Mouse (Mus musculus): ENCODE measurements around the gene Clmn. TPM values are rescaled to one million over a fixed set of nuclear protein-coding genes. Genes with fewer than 3 reads are reported as not detected.

Gene Clmn
- total RNA-seq, 1 experiment from 2014 or later: 14.3 TPM

- DNase-seq: no peak
These were observed 51.1 kb downstream of the Clmn start for GRCm38 (mm10) chr12:104813762-104814161.

DNA sequence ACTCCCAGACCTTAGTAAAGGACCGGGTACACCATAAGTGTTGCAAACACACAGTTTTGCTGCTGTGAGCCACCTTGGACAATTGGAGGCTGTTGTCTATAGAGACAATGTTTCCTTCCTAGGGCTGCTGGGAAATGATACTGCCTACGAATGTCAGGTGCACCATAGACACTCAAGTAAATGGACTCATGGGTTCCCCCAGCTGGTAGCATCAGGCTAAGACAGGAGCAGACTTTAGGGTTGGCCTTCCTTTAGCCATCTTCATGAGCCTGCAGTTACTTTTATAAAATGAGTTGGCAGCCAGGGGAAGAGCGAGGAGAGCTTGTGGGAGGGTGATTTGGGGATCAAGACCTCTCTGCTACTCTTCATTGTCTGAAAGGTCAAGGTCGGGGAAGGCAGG lies 52.2 kb downstream of the Clmn start:
- peak; percentile 43 for DNase-seq

- DNase-seq: no peak
These were observed 53.9 kb downstream of the Clmn start for GRCm38 (mm10) chr12:104810923-104811443.

GRCm38 (mm10) chr12:104808421-104809067 lies 56.3 kb downstream of the Clmn start:
- DNase-seq: peak; percentile 58

GRCm38 (mm10) chr12:104806680-104807375 lies 58.0 kb downstream of the Clmn start:
- no peak for DNase-seq

DNA sequence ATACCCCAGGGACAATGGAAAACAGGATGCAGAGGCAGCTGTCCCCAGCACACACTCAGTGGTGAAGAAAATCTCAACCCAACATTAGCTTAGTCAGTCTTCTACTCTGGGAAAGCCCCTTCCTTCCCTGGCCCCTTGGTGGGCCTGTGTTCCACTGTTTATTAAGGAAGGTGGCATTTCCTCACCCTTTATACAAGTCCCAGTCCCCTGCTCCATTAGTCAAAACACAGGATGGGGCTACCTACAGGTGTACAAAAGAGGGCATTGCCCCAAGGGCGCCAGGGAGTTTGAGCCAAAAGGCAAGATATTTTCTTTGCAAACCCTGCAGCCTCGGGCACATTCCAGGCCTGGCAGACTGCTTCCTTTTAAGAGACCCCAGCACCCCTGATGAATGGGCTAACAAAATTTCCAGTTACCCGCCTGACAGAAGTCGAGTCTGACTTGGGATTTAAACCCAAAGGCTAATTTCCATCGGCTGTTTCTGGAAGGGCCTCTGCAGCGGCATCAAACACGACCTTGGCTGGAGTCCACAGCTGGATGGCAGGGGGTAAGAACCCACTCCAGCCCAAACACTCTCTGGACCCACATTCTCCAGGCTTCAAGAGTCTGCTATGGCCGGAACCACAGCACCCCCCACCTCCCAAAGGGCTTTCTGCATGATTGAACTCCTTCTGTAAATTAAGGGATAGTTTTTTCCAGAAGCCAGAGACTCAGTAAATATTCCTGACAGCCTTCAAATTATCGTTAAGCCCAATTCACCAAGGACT lies 63.2 kb downstream of the Clmn start:
- peak; percentile 40 for DNase-seq

DNA sequence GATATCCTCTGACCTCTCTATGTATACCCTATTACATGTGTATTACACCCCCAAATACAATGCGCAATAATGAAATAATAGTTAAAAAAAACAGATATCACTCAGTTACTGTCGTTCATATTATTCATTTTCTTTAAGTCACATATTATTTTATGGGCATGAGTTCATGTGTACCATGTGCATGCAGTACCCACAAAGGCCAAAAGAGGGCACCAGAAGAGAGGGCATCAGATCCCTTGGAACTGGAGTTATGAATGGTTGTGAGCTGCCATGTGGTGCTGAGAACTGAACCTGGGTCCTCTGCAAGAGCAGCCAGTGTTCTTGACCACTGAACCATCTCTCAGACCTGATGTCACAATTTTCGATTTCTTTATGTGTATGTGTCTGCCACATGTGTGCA lies 65.5 kb downstream of the Clmn start:
- no peak for DNase-seq

GRCm38 (mm10) chr12:104797905-104798304 lies 67.0 kb downstream of the Clmn start:
- no peak for DNase-seq

DNA sequence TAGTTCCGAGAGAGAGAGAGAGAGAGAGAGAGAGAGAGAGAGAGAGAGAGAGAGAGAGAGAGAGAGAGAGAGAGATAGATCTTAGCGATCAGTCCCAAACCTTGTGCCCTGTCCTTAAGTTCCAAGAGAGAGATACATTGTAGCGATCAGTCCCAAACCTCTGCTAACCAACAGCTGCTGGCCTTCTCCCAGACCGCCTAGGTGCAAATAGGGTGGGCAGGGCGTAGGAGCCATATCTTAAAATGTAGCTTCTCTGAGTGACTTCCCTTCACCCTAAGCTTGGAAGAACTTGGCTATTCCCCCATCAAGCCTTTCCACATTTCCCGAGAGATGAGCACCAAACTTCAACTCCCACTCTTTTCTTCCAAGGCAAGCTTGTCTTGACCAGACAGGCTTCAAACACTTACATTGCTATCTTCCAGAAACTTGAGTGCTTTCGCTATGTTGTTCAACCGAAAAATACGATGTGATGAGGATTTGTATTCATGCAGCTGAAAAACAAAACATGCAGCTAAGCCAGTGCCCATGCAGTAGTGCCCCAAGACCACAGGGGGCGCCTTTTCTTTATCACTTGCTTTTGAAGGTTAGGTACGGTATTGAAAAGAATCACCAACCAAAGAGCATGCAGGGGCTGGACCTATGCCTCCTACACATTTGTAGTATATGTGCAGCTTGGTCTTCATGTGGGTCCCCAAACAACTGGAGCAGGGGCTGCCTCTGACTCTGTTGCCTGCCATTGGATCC lies 68.1 kb downstream of the Clmn start:
- DNase-seq: no peak

DNA sequence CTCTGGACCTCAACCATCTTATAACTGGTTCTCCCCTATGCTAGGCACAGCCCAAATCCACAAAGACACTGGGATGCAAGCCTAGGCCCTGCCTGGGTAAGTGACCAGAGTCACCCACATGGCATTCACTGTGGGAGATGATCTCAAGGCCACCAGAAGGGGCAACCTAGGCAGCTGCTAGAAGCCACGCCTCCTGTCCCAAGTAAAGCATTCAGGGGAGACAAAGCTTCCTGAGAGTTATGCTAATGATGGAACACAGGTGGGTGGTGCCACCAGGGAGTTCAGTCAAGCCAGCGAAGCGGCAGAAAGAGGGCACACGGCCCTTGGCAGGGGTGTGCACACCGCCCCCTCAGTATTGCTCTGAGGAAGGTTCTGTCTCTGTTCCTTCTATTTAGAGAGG lies 69.9 kb downstream of the Clmn start:
- DNase-seq: peak; percentile 28

GRCm38 (mm10) chr12:104793486-104793885 lies 71.4 kb downstream of the Clmn start:
- DNase-seq: no peak

DNA sequence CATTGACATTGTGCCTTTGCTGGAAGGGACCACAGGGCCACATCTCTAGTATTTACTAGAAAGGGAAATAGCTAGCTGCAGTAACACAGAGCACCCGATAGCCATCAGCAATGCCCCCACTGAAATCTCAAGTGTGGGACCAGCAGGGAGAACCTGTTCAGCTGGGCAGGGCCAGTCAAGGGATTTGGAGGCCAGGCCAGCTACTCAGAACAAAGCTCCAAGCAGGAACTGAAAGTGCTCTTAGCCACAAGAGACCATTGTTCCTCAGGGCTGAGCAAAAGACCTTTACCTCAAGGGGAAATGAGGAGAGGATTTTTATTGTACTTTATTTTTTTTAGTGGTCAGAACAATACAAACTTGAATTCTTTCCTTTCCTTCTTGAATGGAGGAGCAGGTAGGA lies 87.3 kb downstream of the Clmn start:
- DNase-seq: no peak

- DNase-seq: peak; percentile 60
These were observed 92.9 kb downstream of the Clmn start for GRCm38 (mm10) chr12:104771941-104772340.

GRCm38 (mm10) chr12:104769201-104769785 lies 95.6 kb downstream of the Clmn start:
- DNase-seq: no peak

GRCm38 (mm10) chr12:104767183-104767582 lies 97.7 kb downstream of the Clmn start:
- peak; percentile 13 for DNase-seq

DNA sequence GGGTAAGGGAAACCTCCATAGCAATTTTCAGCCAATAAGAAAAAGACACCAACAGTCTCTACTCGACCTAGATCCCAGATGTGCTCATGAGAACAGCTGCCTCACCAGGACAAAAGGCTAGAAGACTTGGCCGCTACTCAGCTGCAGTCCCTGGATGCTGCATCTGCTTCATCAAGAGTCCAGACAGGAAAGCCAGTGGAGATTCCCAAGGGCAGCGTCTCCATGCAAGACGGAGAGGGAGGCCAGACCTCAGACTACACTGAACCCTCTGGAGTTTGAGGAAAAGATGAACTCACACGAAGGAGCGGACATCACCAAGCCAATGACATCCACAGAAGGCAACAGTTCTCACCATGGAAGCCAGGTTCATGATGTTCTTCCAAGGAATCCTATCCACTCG lies 99.1 kb downstream of the Clmn start:
- no peak for DNase-seq

- no peak for DNase-seq
These were observed 99.8 kb downstream of the Clmn start for GRCm38 (mm10) chr12:104765116-104765515.

DNA sequence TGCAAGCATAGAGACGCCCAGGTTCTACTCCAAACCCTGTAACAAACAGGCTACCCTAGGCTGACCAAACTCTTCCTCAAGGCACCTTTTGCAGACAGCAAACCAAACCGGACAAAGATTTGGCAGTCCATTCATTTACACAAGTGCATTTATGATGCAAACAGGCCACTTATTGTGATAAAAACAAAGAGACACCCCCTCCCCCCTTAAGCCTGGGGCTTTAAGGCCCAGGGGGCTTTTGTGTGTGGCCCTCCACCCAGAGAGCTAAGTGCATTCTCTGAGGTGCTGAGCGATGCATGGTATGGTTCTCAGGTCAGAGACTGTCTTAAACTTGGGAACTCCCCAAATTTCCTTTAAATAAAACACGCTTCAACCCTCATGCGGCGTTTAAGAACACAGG lies 101.0 kb downstream of the Clmn start:
- no peak for DNase-seq

GRCm38 (mm10) chr12:104761411-104761810 lies 103.5 kb downstream of the Clmn start:
- no peak for DNase-seq

GRCm38 (mm10) chr12:104758066-104758465 lies 106.8 kb downstream of the Clmn start:
- no peak for DNase-seq

DNA sequence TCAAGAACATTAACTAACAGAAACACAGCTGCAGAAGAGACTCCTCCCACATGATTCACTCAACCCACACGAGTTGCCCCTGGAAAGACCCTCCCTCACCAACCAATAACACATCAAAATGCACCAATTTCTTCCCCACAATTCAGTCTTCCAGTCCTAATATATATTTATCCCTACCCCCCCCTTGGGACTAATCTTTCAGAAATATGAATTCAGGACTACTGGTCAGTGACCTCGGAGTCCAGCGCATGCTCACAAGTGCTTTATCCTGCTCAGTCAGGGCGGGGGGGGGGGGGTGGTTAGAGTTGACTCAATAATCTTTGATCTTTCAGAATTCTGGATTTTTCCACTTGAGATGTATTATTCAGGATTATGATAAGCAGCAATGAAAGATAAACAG lies 111.2 kb downstream of the Clmn start:
- peak; percentile 59 for DNase-seq

Measured in adrenal gland, postnatal 14 days (tissue).